Mouse (Mus musculus) stomach, embryonic 15.5 days (tissue): ENCODE results near the gene Srpx2. TPM values are rescaled to one million over a fixed set of nuclear protein-coding genes. Genes with fewer than 3 reads are reported as not detected.

Experiments
- ATAC-seq: fragments of 200-750 bp; cut with Nextera tagmentation; 2 replicates; pipeline ENCODE4 v1.8.0; 2017; ENCODE audit warnings: low read depth, moderate number of reproducible peaks, moderate TSS enrichment; ENCODE audit not compliant: insufficient read depth, low FRiP score
- H3K27ac ChIP-seq: fragments of 300-500 bp; sonication (generic); 2 replicates; pipeline ENCODE4 v1.5.1; 2015; ENCODE audit warnings: mild to moderate bottlenecking, inconsistent platforms
- H3K27me3 ChIP-seq: fragments of 300-500 bp; sonication (generic); replicated peaks from 2 replicates; pipeline ENCODE4 v1.6.1; 2015; ENCODE audit warnings: inconsistent platforms
- H3K36me3 ChIP-seq: fragments of 300-500 bp; sonication (generic); 2 replicates; pipeline ENCODE4 v1.6.1; 2015; ENCODE audit warnings: inconsistent platforms
- H3K4me1 ChIP-seq: fragments of 300-500 bp; sonication (generic); 2 replicates; pipeline ENCODE4 v1.6.1; 2015; ENCODE audit warnings: inconsistent platforms
- H3K4me2 ChIP-seq: fragments of 300-500 bp; sonication (generic); 2 replicates; pipeline ENCODE4 v1.6.1; 2015; ENCODE audit warnings: mild to moderate bottlenecking, inconsistent platforms
- H3K4me3 ChIP-seq: fragments of 300-500 bp; sonication (generic); replicated peaks from 2 replicates; pipeline ENCODE4 v1.5.1; 2015; ENCODE audit warnings: inconsistent platforms
- H3K9ac ChIP-seq: fragments of 300-500 bp; sonication (generic); 2 replicates; pipeline ENCODE4 v1.6.1; 2015; ENCODE audit warnings: inconsistent platforms
- H3K9me3 ChIP-seq: fragments of 300-500 bp; sonication (generic); 2 replicates; pipeline ENCODE4 v1.6.1; 2016; ENCODE audit warnings: inconsistent platforms
- WGBS: fragments of 180-500 bp; shearing (Covaris S2); methylation state at CpG from one replicate; pipeline ENCODE4 v1.1.7; 2015; 5-methylcytosine and 5-hydroxymethylcytosine counted together
- polyA plus RNA-seq: library from polyadenylated mRNA; unstranded; fragments of >200 nt; fragmentation: Nextera tagmentation; extraction: Ambion mirVana; gene quantifications from 2 replicates; pipeline ENCODE4 v1.2.1, GENCODE M21; 2015

Srpx2 gene
- 8.2 and 8.7 TPM in 2 replicates for polyA plus RNA-seq

GRCm38 (mm10) chrX:133908261-133908660 is at the start of gene Srpx2:
TSS of gene Srpx2 (plus strand) at chrX:133908426.
- Histone ChIP-seq H3K4me3 (peak within 1 kb of the TSS; percentile 2; the same call in 1 of the 2 replicates), H3K9ac (no peak within 1 kb of the TSS), H3K4me2 (peak within 1 kb of the TSS; percentile 16; the same call in 1 of the 2 replicates), H3K27me3 (no peaks in the 10 kb centered on the region), H3K36me3 (no peaks in the 10 kb centered on the region), H3K27ac (no peak within 1 kb of the TSS), H3K4me1 (no peaks in the 10 kb centered on the region), H3K9me3 (no peaks in the 10 kb centered on the region)
- ATAC-seq, result no peak
- WGBS, result 30% methylated on average over 3 of the region's 3 CpGs

- Histone ChIP-seq H3K4me3 (no peak overlapping the region), H3K27ac (no peak overlapping the region), H3K4me2 (no peak overlapping the region), H3K36me3 (no peaks in the 10 kb centered on the region), H3K27me3 (no peaks in the 10 kb centered on the region), H3K4me1 (no peaks in the 10 kb centered on the region), H3K9me3 (no peaks in the 10 kb centered on the region), H3K9ac (no peak overlapping the region)
- no peak for ATAC-seq
- WGBS, result 86% methylated on average over 6 of the region's 6 CpGs
These were observed 38.5 kb upstream of the Srpx2 start for GRCm38 (mm10) chrX:133869743-133870142.

- Histone ChIP-seq H3K27ac (no peak overlapping the region), H3K27me3 (no peaks in the 10 kb centered on the region), H3K4me2 (no peak overlapping the region), H3K36me3 (no peaks in the 10 kb centered on the region), H3K4me1 (no peaks in the 10 kb centered on the region), H3K9me3 (no peaks in the 10 kb centered on the region), H3K9ac (no peak overlapping the region), H3K4me3 (no peak overlapping the region)
- no peak for ATAC-seq
- 87% methylated on average over 3 of the region's 3 CpGs for WGBS
These were observed 20.9 kb upstream of the Srpx2 start for GRCm38 (mm10) chrX:133887308-133887707.

GRCm38 (mm10) chrX:133888111-133888510 is 20.1 kb upstream of the Srpx2 start:
- H3K27ac ChIP-seq, result no peak overlapping the region
- H3K4me1 ChIP-seq, result no peaks in the 10 kb centered on the region
- H3K4me3 ChIP-seq, result no peak overlapping the region
- 84% methylated on average over 5 of the region's 5 CpGs for WGBS
- no peak overlapping the region for H3K9ac ChIP-seq
- no peaks in the 10 kb centered on the region for H3K36me3 ChIP-seq
- H3K27me3 ChIP-seq, result no peaks in the 10 kb centered on the region
- no peak overlapping the region for H3K4me2 ChIP-seq
- ATAC-seq, result no peak
- no peaks in the 10 kb centered on the region for H3K9me3 ChIP-seq

- ATAC-seq, result peak; percentile 77
- no peaks in the 10 kb centered on the region for H3K36me3 ChIP-seq
- H3K27me3 ChIP-seq, result no peaks in the 10 kb centered on the region
- peak within 1 kb of the TSS; percentile 25; the same call in 1 of the 2 replicates for H3K9ac ChIP-seq
- H3K4me2 ChIP-seq, result peak within 1 kb of the TSS; percentile 55
- H3K4me1 ChIP-seq, result no peaks in the 10 kb centered on the region
- no peak within 1 kb of the TSS for H3K27ac ChIP-seq
- WGBS, result 25% methylated on average over 33 of the region's 33 CpGs
- H3K4me3 ChIP-seq, result peak within 1 kb of the TSS; percentile 52
- no peaks in the 10 kb centered on the region for H3K9me3 ChIP-seq
These were observed 10.1 kb upstream of the Srpx2 start, which contains the start of gene Tspan6 for GRCm38 (mm10) chrX:133898014-133898542. TSS of gene Tspan6 (minus strand) at chrX:133898429.

- no peak overlapping the region for H3K4me2 ChIP-seq
- H3K9me3 ChIP-seq, result no peaks in the 10 kb centered on the region
- no peak; the same call in 1 of the 2 replicates for ATAC-seq
- H3K9ac ChIP-seq, result no peak overlapping the region
- H3K4me3 ChIP-seq, result no peak overlapping the region
- 36% methylated on average over 10 of the region's 10 CpGs for WGBS
- no peaks in the 10 kb centered on the region for H3K36me3 ChIP-seq
- H3K27ac ChIP-seq, result peak overlapping the region; percentile 26; the same call in 1 of the 2 replicates
- no peaks in the 10 kb centered on the region for H3K4me1 ChIP-seq
- no peaks in the 10 kb centered on the region for H3K27me3 ChIP-seq
These were observed 3.3 kb downstream of the Srpx2 start for GRCm38 (mm10) chrX:133911397-133912103.

GRCm38 (mm10) chrX:133913006-133913405 is 4.8 kb downstream of the Srpx2 start:
- no peak for ATAC-seq
- Histone ChIP-seq H3K9me3 (no peaks in the 10 kb centered on the region), H3K36me3 (no peaks in the 10 kb centered on the region), H3K27ac (no peak overlapping the region), H3K4me1 (no peaks in the 10 kb centered on the region), H3K9ac (no peak overlapping the region), H3K4me3 (no peak overlapping the region), H3K27me3 (no peaks in the 10 kb centered on the region), H3K4me2 (no peak overlapping the region)
- WGBS, result 75% methylated on average over 3 of the region's 3 CpGs

- Histone ChIP-seq H3K4me1 (no peaks in the 10 kb centered on the region), H3K27ac (no peak overlapping the region), H3K9me3 (no peaks in the 10 kb centered on the region), H3K4me2 (no peak overlapping the region), H3K4me3 (no peak overlapping the region), H3K9ac (no peak overlapping the region), H3K36me3 (no peaks in the 10 kb centered on the region), H3K27me3 (no peaks in the 10 kb centered on the region)
- 32% methylated on average over 7 of the region's 7 CpGs for WGBS
- ATAC-seq, result no peak
These were observed 6.0 kb downstream of the Srpx2 start for GRCm38 (mm10) chrX:133914219-133914618.

- Histone ChIP-seq H3K4me2 (no peak overlapping the region), H3K4me1 (no peaks in the 10 kb centered on the region), H3K27ac (no peak overlapping the region), H3K9me3 (no peaks in the 10 kb centered on the region), H3K4me3 (no peak overlapping the region), H3K9ac (no peak overlapping the region), H3K36me3 (no peaks in the 10 kb centered on the region), H3K27me3 (no peaks in the 10 kb centered on the region)
- WGBS, result 61% methylated on average over 4 of the region's 4 CpGs
- no peak for ATAC-seq
These were observed 13.0 kb downstream of the Srpx2 start for GRCm38 (mm10) chrX:133921187-133921586.

GRCm38 (mm10) chrX:133926760-133927159 is 18.5 kb downstream of the Srpx2 start:
- Histone ChIP-seq H3K27me3 (no peaks in the 10 kb centered on the region), H3K4me1 (no peaks in the 10 kb centered on the region), H3K4me3 (no peak overlapping the region), H3K36me3 (no peaks in the 10 kb centered on the region), H3K9me3 (no peaks in the 10 kb centered on the region), H3K9ac (no peak overlapping the region), H3K27ac (no peak overlapping the region), H3K4me2 (no peak overlapping the region)
- ATAC-seq, result no peak
- 67% methylated on average over 5 of the region's 5 CpGs for WGBS

GRCm38 (mm10) chrX:133931302-133932013 is 23.2 kb downstream of the Srpx2 start:
- no peak overlapping the region for H3K9ac ChIP-seq
- no peaks in the 10 kb centered on the region for H3K9me3 ChIP-seq
- whole genome bisulfite sequencing, result 65% methylated on average over 12 of the region's 12 CpGs
- no peak overlapping the region for H3K27ac ChIP-seq
- H3K27me3 ChIP-seq, result no peaks in the 10 kb centered on the region
- H3K4me3 ChIP-seq, result no peak overlapping the region
- no peaks in the 10 kb centered on the region for H3K4me1 ChIP-seq
- ATAC-seq, result no peak
- no peaks in the 10 kb centered on the region for H3K36me3 ChIP-seq
- H3K4me2 ChIP-seq, result no peak overlapping the region

GRCm38 (mm10) chrX:133936605-133937225 is 28.5 kb downstream of the Srpx2 start:
- no peak overlapping the region for H3K27ac ChIP-seq
- H3K9ac ChIP-seq, result no peak overlapping the region
- H3K4me3 ChIP-seq, result no peak overlapping the region
- no peaks in the 10 kb centered on the region for H3K4me1 ChIP-seq
- 87% methylated on average over 4 of the region's 4 CpGs for WGBS
- no peaks in the 10 kb centered on the region for H3K36me3 ChIP-seq
- H3K27me3 ChIP-seq, result no peaks in the 10 kb centered on the region
- H3K9me3 ChIP-seq, result no peaks in the 10 kb centered on the region
- ATAC-seq, result no peak
- no peak overlapping the region for H3K4me2 ChIP-seq
